Mouse (Mus musculus): ENCODE results near the gene Polrmt. TPM values are rescaled to one million over a fixed set of nuclear protein-coding genes. Genes with fewer than 3 reads are reported as not detected.

Gene Polrmt
- 13.3 and 17.5 TPM in 2 replicates for polyA plus RNA-seq (2012; rRNA removed)

DNA sequence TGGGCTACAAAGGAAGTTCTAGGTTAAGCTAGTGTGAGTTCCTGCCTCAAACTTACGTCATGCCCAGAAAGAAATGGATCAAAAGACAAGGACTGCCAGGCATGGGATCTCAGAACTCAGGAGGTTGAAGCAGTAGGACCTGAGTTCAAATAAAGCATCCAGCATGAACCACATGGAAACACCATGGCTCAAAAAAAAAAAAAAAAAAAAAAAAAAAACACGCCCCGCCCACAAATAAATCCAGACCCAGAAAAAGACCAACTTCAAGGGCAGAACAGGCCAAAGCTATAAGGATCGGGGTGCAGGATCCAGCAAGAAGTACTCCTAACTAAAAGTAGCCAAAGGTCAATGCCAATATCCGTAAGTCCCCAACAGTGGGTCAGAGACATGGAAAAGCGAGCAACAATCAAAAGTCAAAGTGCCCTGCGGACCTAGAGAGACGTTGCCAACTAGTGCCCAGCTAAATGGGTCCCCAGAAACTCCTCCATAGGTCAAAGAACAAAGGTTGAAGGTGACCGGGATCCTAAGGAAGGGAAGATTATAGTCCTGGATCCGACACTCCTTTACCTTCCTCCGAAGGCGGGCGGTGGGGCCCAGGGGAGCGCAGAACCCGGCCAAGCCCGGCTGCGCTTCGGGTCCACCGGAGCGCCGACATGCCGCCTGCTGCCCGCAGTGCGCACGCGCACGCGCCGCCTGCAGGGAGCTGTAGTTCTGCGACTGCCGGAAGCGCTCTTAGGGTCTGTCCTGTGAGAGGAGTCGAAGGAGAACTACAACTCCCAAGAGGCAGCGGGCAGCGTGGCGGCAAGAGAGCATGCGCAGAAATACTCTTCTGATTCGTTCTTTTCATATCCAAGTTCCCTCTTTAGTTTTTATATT, at the start of gene Polrmt:
Gene Polrmt (minus strand): TSS at position 684 of the 876 bp plus-strand sequence.

DNA sequence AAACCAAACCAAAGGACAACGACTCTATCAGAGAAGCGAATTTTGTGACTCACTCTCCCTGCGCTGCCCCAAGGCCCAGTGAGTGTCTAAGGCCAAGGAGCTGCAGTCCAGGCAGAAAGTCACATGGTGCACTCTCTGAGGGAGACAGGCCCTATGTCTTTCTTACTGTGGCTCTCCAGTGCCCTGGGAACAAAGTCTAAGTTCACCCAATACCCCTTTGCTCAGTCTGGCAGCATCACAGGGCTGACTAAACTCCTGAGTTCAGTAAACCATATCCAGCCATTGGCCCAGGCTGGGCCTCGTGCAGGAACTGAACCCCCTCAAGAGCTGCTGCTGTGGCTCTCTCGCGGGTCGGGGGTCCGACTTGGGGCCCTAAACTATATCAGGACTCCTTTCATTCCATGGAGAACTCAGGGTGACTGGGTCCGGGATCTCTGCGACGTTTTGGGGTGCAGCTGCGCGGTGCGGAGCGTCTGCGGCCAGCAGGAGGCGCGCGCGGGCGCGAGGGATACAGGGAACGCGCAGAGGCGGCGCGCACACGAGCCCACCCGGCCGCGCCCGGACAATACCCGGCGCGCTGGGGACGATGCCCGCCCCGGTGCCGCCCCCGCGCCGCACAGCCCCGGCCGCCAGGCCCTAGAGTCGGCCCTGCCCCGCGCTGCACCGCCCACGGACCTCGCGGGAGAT, 46.8 kb upstream of the Polrmt start, which contains the start of gene Palm:
Gene Palm (plus strand): TSS at position 522 of the 687 bp plus-strand sequence.

DNA sequence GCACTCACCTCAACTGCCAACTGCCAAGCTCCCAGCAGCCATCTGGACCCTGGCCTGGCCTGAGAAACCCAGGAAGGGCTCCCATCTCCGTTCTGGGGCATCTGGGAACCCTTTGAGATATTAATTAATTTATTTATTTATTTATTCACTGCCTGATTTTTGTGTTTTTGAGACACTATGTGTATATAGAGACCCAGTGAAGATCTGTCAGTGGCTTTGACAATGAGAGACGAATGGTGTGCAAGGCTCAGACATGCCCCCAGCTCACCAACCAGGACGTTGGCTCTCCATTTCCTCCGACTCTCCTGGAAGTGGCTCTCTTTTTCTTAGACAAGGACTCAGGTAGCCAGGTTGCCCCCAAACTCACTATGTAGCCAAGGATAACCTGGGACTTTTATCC, 44.5 kb upstream of the Polrmt start, which contains the start of gene Prss57:
Gene Prss57 (minus strand): TSS at position 101 of the 400 bp plus-strand sequence.

DNA sequence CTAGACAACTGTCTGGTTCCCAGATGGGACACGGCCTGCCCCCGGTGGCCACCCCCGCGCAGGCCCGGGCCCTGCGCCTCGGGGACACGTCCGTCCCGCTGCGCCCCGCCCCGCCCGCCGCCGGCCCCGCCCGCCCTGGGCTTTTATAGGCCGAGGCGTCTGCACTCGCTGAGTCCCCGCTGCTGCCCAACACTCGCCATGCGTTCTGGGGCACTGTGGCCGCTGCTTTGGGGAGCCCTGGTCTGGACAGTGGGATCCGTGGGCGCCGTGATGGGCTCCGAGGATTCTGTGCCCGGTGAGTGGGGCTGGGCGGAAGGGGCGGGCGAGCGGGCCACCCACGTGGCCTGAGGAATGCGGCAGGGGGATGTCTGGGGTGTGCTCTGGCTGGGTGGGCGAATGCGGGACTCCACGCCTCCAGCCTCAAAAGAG, 30.7 kb upstream of the Polrmt start, which contains the start of gene Fstl3:
Gene Fstl3 (plus strand): TSS at position 170 of the 429 bp plus-strand sequence.

DNA sequence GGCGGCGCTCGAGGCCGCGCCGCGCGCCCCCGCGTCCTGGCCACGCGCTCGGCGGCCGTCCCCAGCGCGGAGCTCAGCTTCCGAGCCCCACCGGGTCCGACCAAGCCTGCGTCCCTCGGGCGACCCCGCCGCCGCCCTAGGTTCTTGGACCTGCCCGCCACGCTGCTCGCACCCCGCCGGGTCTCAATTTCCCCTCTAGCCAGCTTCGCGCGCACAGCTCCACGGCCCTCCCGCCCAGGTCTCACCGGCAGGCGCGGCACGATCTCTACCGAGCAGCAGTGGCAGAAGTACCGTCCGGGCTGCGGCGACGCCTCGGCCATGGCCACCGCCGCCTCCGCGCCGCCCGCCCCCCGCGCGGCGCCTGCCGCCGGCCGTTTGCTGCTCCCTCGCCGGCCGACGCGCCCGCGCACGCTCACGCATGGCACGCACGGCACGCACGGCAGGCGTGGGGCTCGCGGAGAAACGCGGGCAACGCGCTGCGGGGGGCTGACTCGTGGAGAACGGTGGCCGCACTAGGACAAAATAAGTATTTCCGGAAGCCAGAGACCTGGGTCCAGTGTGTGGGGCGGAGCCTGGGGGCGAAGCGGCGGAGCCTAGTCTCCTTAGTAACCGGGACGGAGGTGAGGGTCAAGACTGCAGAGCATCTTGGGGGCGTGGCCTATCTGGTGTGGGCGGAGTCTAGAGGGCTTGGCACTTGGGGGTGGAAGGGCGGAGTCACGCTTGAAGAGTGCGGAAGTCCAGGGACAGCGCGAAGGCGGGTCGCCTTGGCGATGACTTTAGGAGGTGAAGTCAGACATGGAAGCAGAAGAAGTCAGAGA, 20.3 kb upstream of the Polrmt start, which contains the start of gene Rnf126:
Gene Rnf126 (minus strand): TSS at position 445 of the 818 bp plus-strand sequence.

DNA sequence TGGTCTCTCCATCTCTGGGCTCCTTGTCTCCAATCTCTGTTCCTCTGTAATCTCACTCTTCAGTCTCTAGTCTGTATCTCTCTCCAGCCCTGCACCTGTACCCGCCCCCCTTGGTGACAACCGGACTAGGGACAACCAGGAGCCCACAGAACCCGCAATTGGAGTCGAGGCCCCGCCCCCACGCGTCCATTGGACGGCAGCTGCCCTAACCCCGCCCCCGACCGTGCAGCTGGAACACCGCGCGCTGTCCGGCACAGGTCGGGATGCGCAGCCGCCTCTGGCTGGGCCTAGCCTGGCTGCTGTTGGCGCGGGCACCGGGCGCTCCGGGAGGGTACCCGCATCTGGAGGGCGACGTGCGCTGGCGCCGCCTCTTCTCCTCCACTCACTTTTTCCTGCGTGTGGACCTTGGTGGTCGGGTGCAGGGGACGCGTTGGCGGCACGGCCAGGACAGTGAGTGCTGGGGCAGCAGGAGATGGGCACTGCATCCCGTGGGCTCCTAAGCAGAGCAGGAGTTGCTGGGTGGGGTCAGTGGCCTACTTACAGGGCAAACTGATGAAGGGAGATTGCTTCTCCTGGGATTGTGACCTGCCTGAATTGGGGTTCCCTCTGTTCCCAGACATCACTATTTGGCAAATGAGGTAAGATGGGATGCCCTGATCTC, 8.6 kb upstream of the Polrmt start, which contains the start of gene Fgf22:
Gene Fgf22 (plus strand): TSS at position 221 of the 661 bp plus-strand sequence.

DNA sequence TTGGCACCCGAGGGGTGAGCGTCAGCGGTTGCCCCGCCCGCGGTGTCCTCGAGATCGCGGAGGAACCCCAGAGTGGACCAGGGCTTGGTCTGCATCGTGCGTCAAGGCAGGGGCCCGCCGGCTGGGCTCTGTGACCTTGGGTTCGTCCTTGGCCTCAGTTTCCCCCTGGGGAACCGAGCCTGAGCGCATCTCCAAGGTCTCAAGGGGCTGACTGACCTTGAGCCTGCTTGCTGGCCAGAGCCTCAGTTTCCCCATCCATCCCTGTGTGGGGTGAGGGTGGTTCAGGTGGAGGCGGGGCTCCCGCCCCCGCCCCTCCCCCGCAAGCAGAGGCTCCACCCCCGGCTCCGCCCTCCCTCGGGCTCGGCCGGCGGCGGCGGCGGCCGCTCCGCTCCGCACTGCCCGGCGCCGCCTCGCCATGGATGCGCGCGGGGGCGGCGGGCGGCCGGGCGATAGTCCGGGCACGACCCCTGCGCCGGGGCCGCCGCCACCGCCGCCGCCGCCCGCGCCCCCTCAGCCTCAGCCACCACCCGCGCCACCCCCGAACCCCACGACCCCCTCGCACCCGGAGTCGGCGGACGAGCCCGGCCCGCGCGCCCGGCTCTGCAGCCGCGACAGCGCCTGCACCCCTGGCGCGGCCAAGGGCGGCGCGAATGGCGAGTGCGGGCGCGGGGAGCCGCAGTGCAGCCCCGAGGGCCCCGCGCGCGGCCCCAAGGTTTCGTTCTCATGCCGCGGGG, 30.0 kb downstream of the Polrmt start, which contains the start of gene Hcn2:
Gene Hcn2 (plus strand): TSS at position 381 of the 734 bp plus-strand sequence.

DNA sequence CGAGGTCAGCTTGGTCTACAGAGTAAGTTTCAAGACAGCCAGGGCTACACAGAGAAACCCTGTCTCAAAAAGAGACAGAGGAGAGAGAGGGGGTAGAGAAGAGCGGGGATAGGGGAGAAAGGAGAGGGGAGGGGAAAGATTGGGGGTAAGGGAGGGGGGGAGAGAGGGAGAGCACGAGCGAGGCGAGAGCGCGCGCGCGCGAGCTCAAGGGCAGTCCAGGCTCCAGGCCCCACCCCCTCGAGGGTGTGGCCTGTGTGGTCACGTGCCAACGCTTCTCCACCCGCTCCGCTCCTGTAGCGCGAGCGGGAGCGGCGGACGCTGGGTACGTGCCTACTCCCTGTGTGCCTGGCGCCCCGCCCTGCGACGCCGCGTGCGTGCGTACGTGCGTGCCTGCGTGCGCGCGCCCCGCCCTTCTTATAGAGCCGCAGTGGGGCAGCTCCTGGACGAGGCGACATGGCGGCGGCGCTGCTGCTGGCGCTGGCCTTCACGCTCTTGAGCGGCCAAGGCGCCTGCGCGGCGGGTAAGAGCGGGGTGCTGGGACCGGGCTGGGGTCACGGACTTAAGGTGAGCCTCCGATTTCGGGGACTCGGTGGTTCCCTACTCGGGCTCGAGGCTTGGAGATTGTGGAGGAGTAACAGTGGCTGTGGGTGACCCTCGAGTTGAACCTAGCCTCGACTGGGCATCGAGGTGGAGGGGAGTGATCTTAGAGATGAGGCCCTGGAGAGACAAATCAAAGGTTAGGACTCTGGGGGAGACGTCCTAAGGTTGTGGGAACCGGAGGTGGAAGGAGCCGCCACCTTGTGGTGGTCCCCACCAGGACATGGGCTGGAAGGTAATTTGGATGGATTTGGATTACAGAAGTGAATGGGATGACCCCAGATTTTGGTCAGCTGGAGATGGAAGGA, 42.1 kb downstream of the Polrmt start, which contains the start of gene Bsg:
Gene Bsg (plus strand): TSS at position 427 of the 905 bp plus-strand sequence.

DNA sequence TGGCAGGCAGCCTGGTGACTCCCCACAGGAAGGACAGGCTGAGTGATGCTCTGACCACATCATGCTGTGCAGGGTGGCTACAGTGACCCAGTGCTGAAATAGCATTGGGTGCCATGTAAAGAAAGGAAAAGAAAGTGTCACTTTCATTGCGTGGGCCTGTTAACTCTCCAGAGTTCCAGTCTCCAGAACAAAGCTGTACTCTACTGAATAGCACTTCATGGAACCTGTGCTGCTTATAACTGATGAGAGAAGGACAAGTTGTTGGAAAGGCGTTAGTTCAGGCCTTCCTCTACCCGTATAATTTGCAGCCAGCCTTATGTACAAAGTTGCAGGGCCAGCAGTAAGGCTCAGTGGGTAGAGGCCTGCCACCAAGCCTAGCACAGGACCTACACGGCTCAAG, 57.7 kb downstream of the Polrmt start, which contains the start of gene Gzmm:
Gene Gzmm (plus strand): TSS at position 301 of the 400 bp plus-strand sequence.

Other genes with a start within 250 kb of the Polrmt start
- gene Plpp2, start 212.8 kb downstream of the Polrmt start, polyA plus RNA-seq (2012; rRNA removed): 15.1 and 15.9 TPM in 2 replicates
- 20.0 and 25.1 TPM in 2 replicates for gene Mier2, start 191.4 kb downstream of the Polrmt start, polyA plus RNA-seq (2012; rRNA removed)
- gene Theg, start 159.2 kb downstream of the Polrmt start, polyA plus RNA-seq (2012; rRNA removed): not detected in 2 replicates
- gene C2cd4c, start 132.6 kb downstream of the Polrmt start, polyA plus RNA-seq (2012; rRNA removed): 0.03 and 0.06 TPM in 2 replicates
- gene Shc2, start 108.7 kb downstream of the Polrmt start, polyA plus RNA-seq (2012; rRNA removed): 0.26 and 0.30 TPM in 2 replicates
- gene Odf3l2, start 100.8 kb downstream of the Polrmt start, polyA plus RNA-seq (2012; rRNA removed): not detected in 2 replicates
- 0.08 and 0.18 TPM in 2 replicates for gene Madcam1, start 82.0 kb downstream of the Polrmt start, polyA plus RNA-seq (2012; rRNA removed)
- gene Tpgs1, start 77.2 kb downstream of the Polrmt start, polyA plus RNA-seq (2012; rRNA removed): 14.3 and 15.9 TPM in 2 replicates
- gene Cdc34, start 64.4 kb downstream of the Polrmt start, polyA plus RNA-seq (2012; rRNA removed): 75.1 and 80.8 TPM in 2 replicates
- gene Gzmm, start 57.6 kb downstream of the Polrmt start, polyA plus RNA-seq (2012; rRNA removed): 0.06 and 0.12 TPM in 2 replicates
- gene Bsg, start 42.1 kb downstream of the Polrmt start, polyA plus RNA-seq (2012; rRNA removed): 793 and 830 TPM in 2 replicates
- gene Hcn2, start 29.9 kb downstream of the Polrmt start, polyA plus RNA-seq (2012; rRNA removed): 0.08 and 0.09 TPM in 2 replicates
- gene Fgf22, start 8.5 kb upstream of the Polrmt start, polyA plus RNA-seq (2012; rRNA removed): not detected in 2 replicates
- gene Rnf126, start 20.4 kb upstream of the Polrmt start, polyA plus RNA-seq (2012; rRNA removed): 36.8 and 38.6 TPM in 2 replicates
- 2.6 TPM in 2 replicates for gene Fstl3, start 30.7 kb upstream of the Polrmt start, polyA plus RNA-seq (2012; rRNA removed)
- gene Prss57, start 44.4 kb upstream of the Polrmt start, polyA plus RNA-seq (2012; rRNA removed): 3.3 and 4.4 TPM in 2 replicates
- gene Palm, start 47.0 kb upstream of the Polrmt start, polyA plus RNA-seq (2012; rRNA removed): 4.8 and 5.8 TPM in 2 replicates
- 0.59 and 0.99 TPM in 2 replicates for gene Misp, start 74.4 kb upstream of the Polrmt start, polyA plus RNA-seq (2012; rRNA removed)
- gene Ptbp1, start 107.8 kb upstream of the Polrmt start, polyA plus RNA-seq (2012; rRNA removed): 104 and 111 TPM in 2 replicates
- gene Prtn3, start 127.9 kb upstream of the Polrmt start, polyA plus RNA-seq (2012; rRNA removed): 200 and 257 TPM in 2 replicates
- gene Plppr3, start 128.1 kb upstream of the Polrmt start, polyA plus RNA-seq (2012; rRNA removed): 5.6 and 9.0 TPM in 2 replicates
- gene Elane, start 139.7 kb upstream of the Polrmt start, polyA plus RNA-seq (2012; rRNA removed): 103 and 130 TPM in 2 replicates
- gene Cfd, start 144.3 kb upstream of the Polrmt start, polyA plus RNA-seq (2012; rRNA removed): 0.08 and 0.12 TPM in 2 replicates
- 11.6 and 12.7 TPM in 2 replicates for gene Med16, start 162.3 kb upstream of the Polrmt start, polyA plus RNA-seq (2012; rRNA removed)
- gene Gm26602, start 164.3 kb upstream of the Polrmt start, polyA plus RNA-seq (2012; rRNA removed): not detected in 2 replicates
- gene Kiss1r, start 170.4 kb upstream of the Polrmt start, polyA plus RNA-seq (2012; rRNA removed): 0.65 and 0.86 TPM in 2 replicates
- 31.9 and 40.7 TPM in 2 replicates for gene R3hdm4, start 174.6 kb upstream of the Polrmt start, polyA plus RNA-seq (2012; rRNA removed)
- gene Arid3a, start 180.5 kb upstream of the Polrmt start, polyA plus RNA-seq (2012; rRNA removed): 8.4 and 10.3 TPM in 2 replicates
- gene Wdr18, start 213.6 kb upstream of the Polrmt start, polyA plus RNA-seq (2012; rRNA removed): 18.3 and 20.3 TPM in 2 replicates
- gene Grin3b, start 224.1 kb upstream of the Polrmt start, polyA plus RNA-seq (2012; rRNA removed): not detected in 2 replicates
- gene Tmem259, start 237.7 kb upstream of the Polrmt start, polyA plus RNA-seq (2012; rRNA removed): 66.7 and 79.1 TPM in 2 replicates
- 28.0 and 28.2 TPM in 2 replicates for gene Cnn2, start 242.0 kb upstream of the Polrmt start, polyA plus RNA-seq (2012; rRNA removed)
- gene Abca7, start 249.9 kb upstream of the Polrmt start, polyA plus RNA-seq (2012; rRNA removed): 6.1 and 7.9 TPM in 2 replicates

Measured in liver, embryonic 18 days (tissue).